Mouse (Mus musculus): Measurements from ENCODE around the gene Prdx1.

GRCm38 (mm10) chr4:116721098-116721628 is 35.8 kb downstream of the Prdx1 start:
- TF ChIP-seq CTCF (IDR thresholded peaks at IDR 0.05; ENCODE audit: borderline replicate concordance, insufficient read depth, low read length) (no peak), POLR2A (IDR thresholded peaks at IDR 0.05; ENCODE audit: low read depth, low read length) (no peak)
